Mouse (Mus musculus) liver, postnatal 0 days (tissue): ENCODE results near the gene Calhm1. TPM values are rescaled to one million over a fixed set of nuclear protein-coding genes. Genes with fewer than 3 reads are reported as not detected.

Source experiments
- ATAC-seq: fragments of 200-750 bp; cut with Nextera tagmentation; 2 replicates; pipeline ENCODE4 v1.8.0; 2017; ENCODE audit warnings: mild to moderate bottlenecking, moderate library complexity
- DNase-seq: peaks from one replicate; pipeline ENCODE4 v3.0.0-alpha.2; 2016
- H3K27ac ChIP-seq: fragments of 300-500 bp; sonication (generic); 2 replicates; pipeline ENCODE4 v1.5.1; 2014; ENCODE audit warnings: antibody characterized with exemption, moderate library complexity, mild to moderate bottlenecking, low read depth
- H3K27me3 ChIP-seq: fragments of 300-500 bp; sonication (generic); 2 replicates; pipeline ENCODE4 v1.6.1; 2014; ENCODE audit warnings: low read length, control low read depth, mixed read lengths; ENCODE audit not compliant: insufficient read depth
- H3K36me3 ChIP-seq: fragments of 300-500 bp; sonication (generic); replicated peaks from 2 replicates; pipeline ENCODE4 v1.6.1; 2014; ENCODE audit warnings: mild to moderate bottlenecking, control low read depth, low read length, moderate library complexity, mixed read lengths; ENCODE audit not compliant: insufficient read depth
- H3K4me1 ChIP-seq: fragments of 300-500 bp; sonication (generic); 2 replicates; pipeline ENCODE4 v1.6.1; 2014; ENCODE audit warnings: antibody characterized with exemption, mild to moderate bottlenecking, control low read depth; ENCODE audit not compliant: insufficient read depth
- H3K4me2 ChIP-seq: fragments of 300-500 bp; sonication (generic); 2 replicates; pipeline ENCODE4 v1.6.1; 2014; ENCODE audit warnings: low read depth, mild to moderate bottlenecking, low read length, moderate library complexity, mixed read lengths
- H3K4me3 ChIP-seq: fragments of 300-500 bp; sonication (generic); 2 replicates; pipeline ENCODE4 v1.5.1; 2014; ENCODE audit warnings: low read depth, low read length
- H3K9ac ChIP-seq: fragments of 300-500 bp; sonication (generic); replicated peaks from 2 replicates; pipeline ENCODE4 v1.6.1; 2014; ENCODE audit warnings: mild to moderate bottlenecking, moderate library complexity
- H3K9me3 ChIP-seq: fragments of 300-500 bp; sonication (generic); 2 replicates; pipeline ENCODE4 v1.6.1; 2016; ENCODE audit warnings: mild to moderate bottlenecking, control low read depth, low read length, mixed read lengths
- CTCF ChIP-seq: sonication (generic); IDR thresholded peaks from 2 replicates; pipeline ENCODE4 v1.5.1; 2016; ENCODE audit warnings: antibody characterized with exemption, low read depth
- EP300 ChIP-seq: IDR thresholded peaks from 2 replicates; pipeline ENCODE4 v1.6.1; 2016; ENCODE audit warnings: antibody characterized with exemption, low read depth, mild to moderate bottlenecking
- WGBS: fragments of 180-500 bp; shearing (Covaris S2); extraction: QIAGEN DNeasy Blood & Tissue Kit; methylation state at CpG from one replicate; pipeline ENCODE4 v1.1.7; 2014; ENCODE audit not compliant: insufficient replicate concordance; 5-methylcytosine and 5-hydroxymethylcytosine counted together
- polyA plus RNA-seq: library from polyadenylated mRNA; unstranded; fragments of >200 nt; fragmentation: Nextera tagmentation; extraction: Ambion mirVana; gene quantifications from 2 replicates; pipeline ENCODE4 v1.2.1, GENCODE M21; 2015

The Calhm1 gene
- polyA plus RNA-seq, 1 experiment from 2014 or later, result not detected

DNA sequence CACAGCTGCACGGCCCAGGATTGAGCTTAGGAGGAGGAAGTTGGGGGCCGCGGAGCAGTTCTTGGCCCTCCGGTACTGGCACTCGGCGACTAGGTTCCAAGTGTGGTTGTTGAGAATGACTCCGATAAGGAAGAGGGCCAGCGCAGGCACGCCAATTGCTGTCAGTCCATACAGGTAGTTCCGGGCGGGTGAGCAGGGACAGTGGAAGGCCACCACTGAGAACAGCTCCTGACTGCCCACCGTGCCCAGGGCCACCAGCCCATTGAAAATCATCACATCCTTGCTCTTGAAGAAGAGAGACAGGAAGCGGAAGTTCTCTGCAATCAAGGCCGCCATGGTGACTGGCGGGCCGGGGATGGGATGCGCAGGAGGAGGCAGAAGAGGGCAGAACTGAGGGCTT lies 8.5 kb downstream of the Calhm1 start:
- no peak overlapping the region for H3K9ac ChIP-seq
- TF ChIP-seq EP300 (no peak), CTCF (no peak)
- WGBS, result 82% methylated on average over 17 of the region's 17 CpGs
- H3K4me3 ChIP-seq, result no peak overlapping the region
- H3K4me1 ChIP-seq, result peaks cover 8% of the 10 kb centered on the region; the same call in 1 of the 2 replicates
- ATAC-seq (no peak), DNase-seq (no peak)
- no peak overlapping the region for H3K4me2 ChIP-seq
- H3K9me3 ChIP-seq, result no peaks in the 10 kb centered on the region
- peaks cover 13% of the 10 kb centered on the region for H3K36me3 ChIP-seq
- H3K27ac ChIP-seq, result no peak overlapping the region
- H3K27me3 ChIP-seq, result 0 out of 2 replicates have a peak, but pooled peaks cover 8% of the 10 kb centered on the region

DNA sequence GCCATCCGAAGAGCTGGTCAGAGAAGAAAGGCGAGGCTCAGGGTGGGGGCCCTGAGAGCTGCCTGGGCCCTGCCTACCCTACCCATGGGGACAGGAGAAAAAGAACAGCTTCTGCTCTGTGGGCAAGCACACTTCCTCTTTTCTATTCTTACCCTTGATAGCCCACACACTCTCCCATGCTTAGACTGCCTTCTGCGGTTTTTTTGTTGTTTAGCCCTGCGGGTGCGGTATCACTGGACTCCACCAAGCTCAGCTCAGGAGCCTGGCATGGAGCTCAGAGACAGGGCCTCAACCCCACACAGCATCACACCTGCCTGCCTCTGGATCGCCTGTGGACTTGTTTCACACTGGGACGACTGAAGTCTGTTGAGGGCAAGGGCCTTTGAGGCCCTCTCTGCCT lies 10.9 kb downstream of the Calhm1 start:
- H3K36me3 ChIP-seq, result peaks cover 36% of the 10 kb centered on the region
- no peak for TF ChIP-seq CTCF
- TF ChIP-seq EP300, result no peak
- ATAC-seq, result peak; percentile 54
- H3K27me3 ChIP-seq, result no peaks in the 10 kb centered on the region
- peak; percentile 44 for DNase-seq
- peaks cover 8% of the 10 kb centered on the region; the same call in 1 of the 2 replicates for H3K4me1 ChIP-seq
- no peaks in the 10 kb centered on the region for H3K9me3 ChIP-seq
- H3K4me3 ChIP-seq, result no peak overlapping the region
- peak overlapping the region; percentile 41 for H3K27ac ChIP-seq
- no peak overlapping the region for H3K4me2 ChIP-seq
- H3K9ac ChIP-seq, result no peak overlapping the region
- WGBS, result 42% methylated on average over 7 of the region's 7 CpGs

DNA sequence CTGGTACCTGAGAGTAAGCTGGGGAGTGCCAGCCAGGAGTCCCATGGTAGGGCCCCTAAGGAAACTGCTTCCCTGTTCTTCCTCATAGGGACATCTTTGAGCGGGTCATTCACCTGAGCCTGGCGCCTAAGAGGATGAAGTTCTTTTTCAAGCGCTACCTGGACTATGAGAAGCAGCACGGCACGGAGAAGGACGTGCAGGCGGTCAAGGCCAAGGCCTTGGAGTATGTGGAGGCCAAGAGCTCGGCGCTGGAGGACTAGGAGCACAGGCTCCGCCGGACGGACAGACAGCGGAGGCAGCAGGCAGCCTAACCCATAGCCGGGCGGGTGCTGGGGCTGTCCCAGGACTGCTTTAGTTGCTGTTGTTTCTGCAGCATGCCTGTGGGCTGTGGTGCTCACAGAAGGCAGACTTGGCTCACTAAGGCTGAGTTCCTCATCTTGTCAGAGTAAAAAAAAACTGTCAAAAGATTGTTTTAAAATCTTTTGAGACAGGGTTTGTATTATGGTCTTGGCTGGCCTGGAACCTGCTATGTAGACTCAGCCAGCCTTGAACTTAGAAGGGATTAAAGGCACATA lies 13.4 kb downstream of the Calhm1 start:
- Histone ChIP-seq H3K4me1 (no peaks in the 10 kb centered on the region), H3K27me3 (no peaks in the 10 kb centered on the region), H3K4me3 (no peak overlapping the region), H3K36me3 (peaks cover 55% of the 10 kb centered on the region), H3K27ac (no peak overlapping the region), H3K9ac (no peak overlapping the region), H3K9me3 (no peaks in the 10 kb centered on the region), H3K4me2 (no peak overlapping the region)
- no peak for TF ChIP-seq CTCF
- no peak for TF ChIP-seq EP300
- DNase-seq (no peak), ATAC-seq (no peak)
- 90% methylated on average over 15 of the region's 15 CpGs for WGBS

DNA sequence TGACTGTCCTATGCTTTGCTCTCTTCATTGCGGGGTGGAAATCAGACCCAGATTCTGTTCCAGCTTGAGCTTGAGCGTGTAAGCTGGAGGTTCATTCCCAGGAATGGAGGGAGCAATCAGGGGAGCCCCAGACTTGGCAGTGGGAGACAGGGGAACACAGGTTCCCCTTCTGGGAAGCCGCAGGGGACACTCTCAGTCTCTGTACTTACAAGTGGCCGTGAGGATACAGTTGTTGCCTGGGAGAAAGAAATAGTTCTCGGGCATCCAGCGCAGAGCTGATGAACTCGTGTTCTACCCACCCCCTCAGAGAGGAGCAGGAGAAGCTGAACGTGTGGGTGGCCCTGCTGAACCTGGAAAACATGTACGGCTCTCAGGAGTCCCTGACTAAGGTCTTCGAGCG lies 15.2 kb downstream of the Calhm1 start:
- no peak for ATAC-seq
- Histone ChIP-seq H3K4me1 (no peaks in the 10 kb centered on the region), H3K36me3 (peaks cover 68% of the 10 kb centered on the region), H3K27me3 (no peaks in the 10 kb centered on the region), H3K9me3 (no peaks in the 10 kb centered on the region), H3K4me3 (no peak overlapping the region), H3K27ac (no peak overlapping the region), H3K4me2 (no peak overlapping the region), H3K9ac (no peak overlapping the region)
- TF ChIP-seq CTCF (no peak), EP300 (no peak)
- 81% methylated on average over 11 of the region's 11 CpGs for WGBS
- no peak for DNase-seq

DNA sequence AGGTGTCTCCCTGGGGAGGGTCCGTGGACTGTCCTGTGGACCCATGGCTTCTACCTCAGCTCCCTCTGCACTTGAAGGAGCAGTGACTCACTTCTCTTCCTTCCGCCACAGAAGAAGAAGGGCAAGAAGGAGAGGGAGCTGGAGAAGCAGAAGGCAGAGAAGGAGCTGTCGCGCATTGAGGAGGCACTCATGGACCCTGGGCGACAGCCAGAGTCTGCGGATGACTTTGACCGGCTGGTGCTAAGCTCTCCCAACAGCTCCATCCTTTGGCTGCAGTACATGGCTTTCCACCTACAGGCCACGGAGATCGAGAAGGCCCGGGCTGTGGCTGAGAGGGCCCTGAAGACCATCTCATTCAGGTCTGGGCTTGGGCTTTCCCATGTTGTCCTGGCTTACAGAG lies 15.9 kb downstream of the Calhm1 start:
- H3K36me3 ChIP-seq, result peaks cover 68% of the 10 kb centered on the region

DNA sequence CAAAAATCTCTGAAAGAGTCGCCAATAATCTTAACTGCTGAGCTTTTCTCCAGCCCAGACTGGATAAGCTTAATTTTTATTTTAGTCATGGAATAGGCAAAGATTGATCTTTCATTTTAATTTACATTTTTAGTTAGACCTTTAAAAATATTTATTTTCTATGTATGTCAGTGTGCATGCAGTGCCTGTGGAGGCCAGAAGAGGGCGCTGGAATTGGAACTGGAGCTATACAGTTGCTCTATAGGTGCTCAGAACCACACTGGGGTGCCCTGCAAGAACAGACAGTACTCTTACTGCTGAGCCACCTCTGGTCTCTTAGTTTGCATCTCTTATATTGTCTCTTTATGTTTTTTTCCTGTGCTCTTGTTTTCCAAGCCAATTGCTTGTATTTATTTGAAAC lies 21.3 kb downstream of the Calhm1 start:
- H3K27ac ChIP-seq, result no peak overlapping the region
- TF ChIP-seq CTCF, result peak; percentile 78
- TF ChIP-seq EP300, result no peak
- H3K36me3 ChIP-seq, result peaks cover 64% of the 10 kb centered on the region
- H3K4me3 ChIP-seq, result no peak overlapping the region
- no peaks in the 10 kb centered on the region for H3K4me1 ChIP-seq
- no peak for ATAC-seq
- peak; percentile 63 for DNase-seq
- H3K4me2 ChIP-seq, result no peak overlapping the region
- 25% methylated on average over 2 of the region's 2 CpGs for WGBS
- H3K9ac ChIP-seq, result no peak overlapping the region
- H3K27me3 ChIP-seq, result no peaks in the 10 kb centered on the region
- no peaks in the 10 kb centered on the region for H3K9me3 ChIP-seq

More for the DNA sequence above, 15.9 kb downstream of the Calhm1 start:
- WGBS, result 89% methylated on average over 10 of the region's 10 CpGs
- H3K27ac ChIP-seq, result no peak overlapping the region
- no peaks in the 10 kb centered on the region for H3K27me3 ChIP-seq
- H3K4me2 ChIP-seq, result no peak overlapping the region
- DNase-seq (no peak), ATAC-seq (no peak)
- TF ChIP-seq EP300 (no peak), CTCF (no peak)
- no peak overlapping the region for H3K9ac ChIP-seq
- no peaks in the 10 kb centered on the region for H3K9me3 ChIP-seq
- H3K4me1 ChIP-seq, result no peaks in the 10 kb centered on the region
- no peak overlapping the region for H3K4me3 ChIP-seq
